Mouse (Mus musculus) midbrain, embryonic 10.5 days (tissue): ENCODE results near the gene Iqgap2. TPM values are rescaled to one million over a fixed set of nuclear protein-coding genes. Genes with fewer than 3 reads are reported as not detected.

Experiments used
- DNase-seq: peaks from one replicate; pipeline ENCODE4 v3.0.0-alpha.2; 2017; ENCODE audit warnings: low spot score
- H3K27ac ChIP-seq: fragments of 300-500 bp; sonication (generic); replicated peaks from 2 replicates; pipeline ENCODE4 v1.5.1; 2016; ENCODE audit warnings: mild to moderate bottlenecking
- H3K27me3 ChIP-seq: fragments of 300-500 bp; sonication (generic); 2 replicates; pipeline ENCODE4 v1.6.1; 2016; ENCODE audit warnings: low read depth, mild to moderate bottlenecking; ENCODE audit not compliant: poor library complexity, severe bottlenecking
- H3K36me3 ChIP-seq: fragments of 300-500 bp; sonication (generic); 2 replicates; pipeline ENCODE4 v1.6.1; 2016; ENCODE audit warnings: mild to moderate bottlenecking, moderate library complexity
- H3K4me1 ChIP-seq: fragments of 300-500 bp; sonication (generic); 2 replicates; pipeline ENCODE4 v1.6.1; 2016
- H3K4me3 ChIP-seq: fragments of 300-500 bp; sonication (generic); 2 replicates; pipeline ENCODE4 v1.5.1; 2016; ENCODE audit warnings: mild to moderate bottlenecking, moderate library complexity
- H3K9me3 ChIP-seq: fragments of 300-500 bp; sonication (generic); replicated peaks from 2 replicates; pipeline ENCODE4 v1.6.1; 2016; ENCODE audit warnings: mild to moderate bottlenecking
- whole genome bisulfite sequencing: fragments of 180-500 bp; shearing (Covaris S2); methylation state at CpG from one replicate; pipeline ENCODE4 v1.1.7; 2016; 5-methylcytosine and 5-hydroxymethylcytosine counted together
- polyA plus RNA-seq: library from polyadenylated mRNA; unstranded; fragments of >200 nt; fragmentation: Nextera tagmentation; extraction: Ambion mirVana; gene quantifications from 2 replicates; pipeline ENCODE4 v1.2.1, GENCODE M21; 2016

Iqgap2 gene
- polyA plus RNA-seq, 1 experiment from 2014 or later, result 13.9 TPM

GRCm38 (mm10) chr13:95880633-95881032 lies 11.1 kb downstream of the Iqgap2 start:
- no peak for DNase-seq
- H3K27me3 ChIP-seq, result no peaks in the 10 kb centered on the region
- WGBS, result 78% methylated on average over 6 of the region's 6 CpGs

GRCm38 (mm10) chr13:95871993-95872392 lies 19.7 kb downstream of the Iqgap2 start:
- Histone ChIP-seq H3K9me3 (no peaks in the 10 kb centered on the region), H3K4me3 (no peak overlapping the region), H3K27ac (0 out of 2 replicates have a peak overlapping the region, but pooled peaks have one; percentile 7), H3K27me3 (no peaks in the 10 kb centered on the region), H3K4me1 (peaks cover 53% of the 10 kb centered on the region), H3K36me3 (no peaks in the 10 kb centered on the region)
- 82% methylated on average over 4 of the region's 4 CpGs for WGBS
- DNase-seq, result no peak

More at GRCm38 (mm10) chr13:95880633-95881032, 11.1 kb downstream of the Iqgap2 start:
- H3K27ac ChIP-seq, result no peak overlapping the region
- peaks cover 12% of the 10 kb centered on the region for H3K36me3 ChIP-seq
- 0 out of 2 replicates have a peak, but pooled peaks cover under 1% of the 10 kb centered on the region for H3K4me1 ChIP-seq
- no peaks in the 10 kb centered on the region for H3K9me3 ChIP-seq
- H3K4me3 ChIP-seq, result no peak overlapping the region

GRCm38 (mm10) chr13:95870626-95871025 lies 21.1 kb downstream of the Iqgap2 start:
- Histone ChIP-seq H3K36me3 (no peaks in the 10 kb centered on the region), H3K4me1 (peaks cover 55% of the 10 kb centered on the region), H3K9me3 (no peaks in the 10 kb centered on the region), H3K4me3 (no peak overlapping the region), H3K27me3 (no peaks in the 10 kb centered on the region), H3K27ac (peak overlapping the region; percentile 80)
- no peak for DNase-seq
- WGBS, result 84% methylated on average over 8 of the region's 8 CpGs

GRCm38 (mm10) chr13:95868896-95869540 lies 22.7 kb downstream of the Iqgap2 start:
- WGBS, result 43% methylated on average over 8 of the region's 8 CpGs

DNA sequence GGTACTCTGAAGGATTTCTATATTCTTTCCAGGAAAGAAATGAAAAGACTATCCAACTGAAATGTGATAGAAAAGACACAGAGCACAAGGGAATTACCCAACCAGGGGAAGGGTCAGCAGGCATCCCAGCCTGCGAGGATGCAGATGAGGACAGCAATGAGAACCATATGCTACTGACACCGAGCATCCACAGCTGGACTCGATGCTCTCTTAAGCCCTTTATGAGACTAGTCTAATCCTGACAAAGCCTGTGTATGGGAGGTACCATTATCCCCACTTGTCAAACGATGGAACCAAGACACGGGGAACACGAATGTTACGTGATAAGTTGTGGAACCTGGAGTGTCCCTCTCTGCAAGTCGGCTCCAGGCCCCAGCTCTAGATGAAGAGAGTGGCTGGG lies 29.5 kb downstream of the Iqgap2 start:
- Histone ChIP-seq H3K9me3 (no peaks in the 10 kb centered on the region), H3K36me3 (no peaks in the 10 kb centered on the region), H3K4me1 (peaks cover 10% of the 10 kb centered on the region; the same call in 1 of the 2 replicates), H3K4me3 (no peak overlapping the region), H3K27ac (no peak overlapping the region), H3K27me3 (no peaks in the 10 kb centered on the region)
- no peak for DNase-seq
- WGBS, result 73% methylated on average over 8 of the region's 8 CpGs

More at GRCm38 (mm10) chr13:95868896-95869540, 22.7 kb downstream of the Iqgap2 start:
- no peaks in the 10 kb centered on the region for H3K9me3 ChIP-seq
- no peaks in the 10 kb centered on the region for H3K27me3 ChIP-seq
- H3K4me1 ChIP-seq, result peaks cover 55% of the 10 kb centered on the region
- no peaks in the 10 kb centered on the region for H3K36me3 ChIP-seq
- peak overlapping the region; percentile 80 for H3K27ac ChIP-seq
- peak; percentile 61 for DNase-seq
- H3K4me3 ChIP-seq, result peak overlapping the region; percentile 18; the same call in 1 of the 2 replicates

DNA sequence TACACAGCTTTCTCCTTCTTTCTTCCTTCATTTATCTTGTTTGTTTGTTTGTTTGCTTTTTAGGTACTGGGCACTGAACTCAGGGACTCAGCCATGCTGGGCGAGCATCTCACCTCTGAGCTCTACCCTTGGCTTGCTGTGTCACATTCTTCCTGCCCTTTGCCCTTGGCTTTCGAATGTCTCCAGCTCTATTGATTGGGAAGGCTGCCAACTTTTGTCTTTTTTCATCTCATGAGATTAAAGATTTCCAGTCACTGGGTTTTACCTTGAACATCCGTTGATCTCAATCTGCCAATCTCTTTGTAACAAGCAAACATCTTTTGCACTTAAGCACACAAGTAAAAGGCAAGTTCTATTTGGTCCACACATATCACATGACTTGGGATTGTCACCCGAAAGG lies 32.5 kb downstream of the Iqgap2 start:
- Histone ChIP-seq H3K4me3 (no peak overlapping the region), H3K4me1 (peaks cover 8% of the 10 kb centered on the region; the same call in 1 of the 2 replicates), H3K27me3 (no peaks in the 10 kb centered on the region), H3K36me3 (no peaks in the 10 kb centered on the region), H3K27ac (no peak overlapping the region), H3K9me3 (no peaks in the 10 kb centered on the region)
- DNase-seq, result no peak
- WGBS, result 79% methylated on average over 4 of the region's 4 CpGs

DNA sequence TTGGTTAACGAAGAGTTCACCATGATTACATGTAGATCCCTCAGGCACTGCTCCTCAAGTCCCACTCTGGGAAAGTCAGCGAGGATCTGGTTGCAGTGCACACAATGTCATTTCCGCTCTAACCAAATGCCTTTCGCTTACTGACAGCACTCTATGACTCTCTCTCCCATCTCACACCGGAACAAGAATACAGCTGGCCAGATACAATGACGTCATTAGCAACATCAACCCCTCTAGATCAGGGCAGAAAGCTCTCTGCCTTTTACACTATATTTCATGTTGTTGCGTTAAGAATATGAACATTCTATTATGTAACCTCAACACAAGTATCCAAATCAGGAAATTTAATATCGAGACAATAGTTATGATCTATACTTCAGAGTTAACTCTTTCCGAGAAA lies 32.9 kb downstream of the Iqgap2 start:
- Histone ChIP-seq H3K9me3 (no peaks in the 10 kb centered on the region), H3K36me3 (no peaks in the 10 kb centered on the region), H3K27ac (no peak overlapping the region), H3K4me1 (peaks cover 8% of the 10 kb centered on the region; the same call in 1 of the 2 replicates), H3K4me3 (no peak overlapping the region), H3K27me3 (no peaks in the 10 kb centered on the region)
- 94% methylated on average over 9 of the region's 9 CpGs for WGBS
- DNase-seq, result no peak

- no peaks in the 10 kb centered on the region for H3K27me3 ChIP-seq
- H3K27ac ChIP-seq, result no peak overlapping the region
- DNase-seq, result no peak
- H3K4me3 ChIP-seq, result no peak overlapping the region
- peaks cover 21% of the 10 kb centered on the region for H3K4me1 ChIP-seq
- H3K36me3 ChIP-seq, result no peaks in the 10 kb centered on the region
- 96% methylated on average over 4 of the region's 4 CpGs for WGBS
- no peaks in the 10 kb centered on the region for H3K9me3 ChIP-seq
Measured at GRCm38 (mm10) chr13:95855537-95855936, 36.2 kb downstream of the Iqgap2 start.

GRCm38 (mm10) chr13:95851611-95852010 lies 40.1 kb downstream of the Iqgap2 start:
- Histone ChIP-seq H3K36me3 (no peaks in the 10 kb centered on the region), H3K27ac (peak overlapping the region; percentile 50), H3K4me3 (no peak overlapping the region), H3K9me3 (no peaks in the 10 kb centered on the region), H3K27me3 (no peaks in the 10 kb centered on the region), H3K4me1 (peaks cover 28% of the 10 kb centered on the region)
- DNase-seq, result peak; percentile 27
- WGBS, result 33% methylated on average over 4 of the region's 4 CpGs

DNA sequence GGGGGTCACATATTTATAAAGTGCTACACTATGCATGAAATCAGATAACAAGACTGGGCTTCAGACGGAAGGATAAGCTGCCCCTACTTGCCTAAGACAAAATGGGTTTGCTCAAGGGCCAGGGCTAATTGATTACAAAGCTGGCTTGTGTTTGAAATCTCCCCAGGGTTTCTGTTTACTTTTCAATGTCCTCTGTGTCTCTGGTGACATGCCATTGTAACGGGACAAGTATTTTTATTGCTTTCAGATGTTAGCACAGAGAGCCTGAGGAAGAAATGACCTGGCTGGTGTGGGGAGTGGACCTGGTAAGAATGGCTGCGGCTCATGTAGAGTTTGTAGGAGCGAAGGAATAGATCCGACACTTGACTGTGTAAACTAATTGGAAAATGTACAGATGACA lies 41.3 kb downstream of the Iqgap2 start:
- no peak for DNase-seq
- H3K27ac ChIP-seq, result no peak overlapping the region
- no peaks in the 10 kb centered on the region for H3K27me3 ChIP-seq

GRCm38 (mm10) chr13:95849501-95850007 lies 42.2 kb downstream of the Iqgap2 start:
- Histone ChIP-seq H3K4me1 (peaks cover 28% of the 10 kb centered on the region), H3K27me3 (no peaks in the 10 kb centered on the region), H3K9me3 (no peaks in the 10 kb centered on the region), H3K36me3 (no peaks in the 10 kb centered on the region), H3K4me3 (no peak overlapping the region), H3K27ac (no peak overlapping the region)
- 63% methylated on average over 7 of the region's 7 CpGs for WGBS
- no peak for DNase-seq

More for the DNA sequence above, 41.3 kb downstream of the Iqgap2 start:
- H3K4me3 ChIP-seq, result no peak overlapping the region
- no peaks in the 10 kb centered on the region for H3K36me3 ChIP-seq
- 67% methylated on average over 5 of the region's 5 CpGs for WGBS
- peaks cover 28% of the 10 kb centered on the region for H3K4me1 ChIP-seq
- H3K9me3 ChIP-seq, result no peaks in the 10 kb centered on the region

DNA sequence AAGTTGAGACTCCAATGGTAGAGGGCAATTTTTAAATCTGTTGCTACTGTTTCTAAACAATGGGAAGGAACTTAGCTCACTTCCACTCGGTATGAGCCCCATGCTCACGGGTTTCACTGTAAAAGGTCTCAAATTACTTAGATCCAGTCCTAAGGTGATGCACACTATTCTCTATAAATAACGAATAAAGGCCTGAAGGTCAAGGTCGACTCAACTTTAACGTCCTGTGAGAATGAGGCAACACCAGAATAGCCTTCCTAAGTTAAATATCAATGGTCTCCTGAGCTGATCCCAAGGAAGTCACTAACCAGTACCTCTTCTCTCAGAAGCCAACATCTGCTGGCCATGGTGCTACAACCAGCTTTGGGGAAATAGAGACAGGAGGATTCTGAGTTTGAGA lies 45.4 kb downstream of the Iqgap2 start:
- no peak for DNase-seq
- Histone ChIP-seq H3K36me3 (no peaks in the 10 kb centered on the region), H3K4me3 (no peak overlapping the region), H3K4me1 (peaks cover 19% of the 10 kb centered on the region), H3K27me3 (no peaks in the 10 kb centered on the region), H3K9me3 (no peaks in the 10 kb centered on the region), H3K27ac (no peak overlapping the region)
- WGBS, result 82% methylated on average over 5 of the region's 5 CpGs

DNA sequence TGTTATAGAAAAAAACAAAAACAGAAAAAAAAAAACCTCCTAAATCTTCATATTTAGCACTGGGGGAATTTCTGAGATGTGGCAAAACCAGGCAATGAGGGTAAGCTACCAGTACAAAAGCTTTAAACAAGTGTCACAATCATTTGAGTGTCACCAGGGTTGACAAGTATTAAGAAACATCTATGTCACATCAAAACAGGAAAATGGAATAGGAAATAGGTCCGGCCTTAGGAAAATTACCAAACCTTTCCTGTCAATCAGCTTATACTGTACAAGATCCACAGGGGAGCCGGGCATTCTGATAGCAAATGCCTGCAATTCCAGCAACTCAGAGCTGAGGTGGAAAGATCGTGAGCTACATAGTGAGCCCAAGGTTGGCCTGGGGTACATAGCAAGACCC lies 46.8 kb downstream of the Iqgap2 start:
- WGBS, result 98% methylated on average over 3 of the region's 3 CpGs
- Histone ChIP-seq H3K36me3 (no peaks in the 10 kb centered on the region), H3K4me1 (peaks cover 7% of the 10 kb centered on the region), H3K4me3 (no peak overlapping the region), H3K9me3 (no peaks in the 10 kb centered on the region), H3K27ac (no peak overlapping the region), H3K27me3 (no peaks in the 10 kb centered on the region)
- DNase-seq, result no peak
